Mouse (Mus musculus) CH12.LX (cell line): ENCODE measurements around the gene Lamtor3.

Experiments
- CHD1 ChIP-seq: IDR thresholded peaks from 2 replicates; pipeline ENCODE4 v1.6.1; 2012; ENCODE audit warnings: low read depth, low read length, improper control_type of control experiment, inconsistent platforms
- CTCF ChIP-seq, 2 experiments: IDR thresholded peaks in 1 of 2; conservative IDR thresholded peaks in 1 of 2; 2 replicates each; pipeline ENCODE4 v1.5.1; 2011 to 2012; ENCODE audit warnings: low read depth in 2 of 2, low read length in 2 of 2, improper control_type of control experiment in 1 of 2, inconsistent platforms in 1 of 2, mild to moderate bottlenecking in 1 of 2, moderate library complexity in 1 of 2
- GABPA ChIP-seq: IDR thresholded peaks from 2 replicates; pipeline ENCODE4 v1.6.1; 2012; ENCODE audit warnings: low read depth, low read length, improper control_type of control experiment, inconsistent platforms; ENCODE audit not compliant: insufficient replicate concordance
- HCFC1 ChIP-seq: IDR thresholded peaks from 2 replicates; pipeline ENCODE4 v1.6.1; 2012; ENCODE audit warnings: low read depth, mild to moderate bottlenecking, inconsistent platforms, low read length, improper control_type of control experiment
- POLR2A ChIP-seq: IDR thresholded peaks from 2 replicates; pipeline ENCODE4 v1.6.1; 2011; ENCODE audit warnings: low read depth, mild to moderate bottlenecking, improper control_type of control experiment, low read length
- TBP ChIP-seq: conservative IDR thresholded peaks from 2 replicates; pipeline ENCODE4 v1.6.1; 2011; ENCODE audit warnings: low read depth, low read length, improper control_type of control experiment
- ZMIZ1 ChIP-seq: IDR thresholded peaks from 2 replicates; pipeline ENCODE4 v1.6.1; 2012; ENCODE audit warnings: low read depth, mild to moderate bottlenecking, inconsistent platforms, low read length, improper control_type of control experiment

DNA sequence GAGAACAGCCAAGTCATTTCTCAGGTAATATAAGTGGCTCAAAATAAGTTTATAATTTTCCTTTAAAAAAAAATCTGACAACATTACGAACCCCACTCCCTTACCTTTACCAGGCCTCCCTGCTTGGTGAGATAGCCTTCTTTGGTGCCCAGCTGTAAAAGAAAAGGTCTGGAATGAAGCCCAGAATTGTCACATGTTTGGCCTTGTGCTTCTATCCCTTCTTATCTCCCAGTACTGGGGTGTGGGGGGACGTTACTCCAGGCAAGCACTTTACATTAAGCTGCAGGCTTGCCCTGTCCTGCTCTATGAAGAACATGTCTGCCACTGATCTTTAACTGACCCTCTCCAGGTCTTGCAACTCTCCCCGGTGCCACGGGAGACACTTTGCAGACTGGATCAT is 22.5 kb downstream of the Lamtor3 start:
- TF ChIP-seq POLR2A (no peak), CTCF (conservative IDR thresholded peaks at IDR 0.05 in 1 of 2, IDR thresholded peaks at IDR 0.05 in 1 of 2; ENCODE audit: low read depth in 2 of 2, low read length in 2 of 2) (no peak), CHD1 (no peak), HCFC1 (no peak), TBP (no peak), ZMIZ1 (no peak), GABPA (no peak)
